Mouse (Mus musculus) heart, embryonic 10.5 days (tissue): ENCODE results near the gene Ccser1. TPM values are rescaled to one million over a fixed set of nuclear protein-coding genes. Genes with fewer than 3 reads are reported as not detected.

Experiments used
- DNase-seq: peaks from one replicate; pipeline ENCODE4 v3.0.0-alpha.2; 2017; ENCODE audit warnings: low spot score
- H3K27ac ChIP-seq: fragments of 300-500 bp; sonication (generic); 2 replicates; pipeline ENCODE4 v1.5.1; 2016; ENCODE audit warnings: mild to moderate bottlenecking
- H3K27me3 ChIP-seq: fragments of 300-500 bp; sonication (generic); 2 replicates; pipeline ENCODE4 v1.6.1; 2016; ENCODE audit warnings: mild to moderate bottlenecking; ENCODE audit not compliant: poor library complexity, insufficient read depth, severe bottlenecking
- H3K36me3 ChIP-seq: fragments of 300-500 bp; sonication (generic); 2 replicates; pipeline ENCODE4 v1.6.1; 2016; ENCODE audit warnings: mild to moderate bottlenecking, moderate library complexity
- H3K4me1 ChIP-seq: fragments of 300-500 bp; sonication (generic); 2 replicates; pipeline ENCODE4 v1.6.1; 2016; ENCODE audit warnings: mild to moderate bottlenecking
- H3K4me3 ChIP-seq: fragments of 300-500 bp; sonication (generic); 2 replicates; pipeline ENCODE4 v1.5.1; 2016; ENCODE audit warnings: mild to moderate bottlenecking, moderate library complexity
- H3K9me3 ChIP-seq: fragments of 300-500 bp; sonication (generic); 2 replicates; pipeline ENCODE4 v1.6.1; 2016; ENCODE audit warnings: mild to moderate bottlenecking, moderate library complexity
- WGBS: fragments of 180-500 bp; shearing (Covaris S2); methylation state at CpG from one replicate; pipeline ENCODE4 v1.1.7; 2016; 5-methylcytosine and 5-hydroxymethylcytosine counted together
- polyA plus RNA-seq: library from polyadenylated mRNA; unstranded; fragments of >200 nt; fragmentation: Nextera tagmentation; extraction: Ambion mirVana; gene quantifications from 2 replicates; pipeline ENCODE4 v1.2.1, GENCODE M21; 2016

Ccser1 gene
- polyA plus RNA-seq, 1 experiment from 2014 or later, result 2.3 TPM

DNA sequence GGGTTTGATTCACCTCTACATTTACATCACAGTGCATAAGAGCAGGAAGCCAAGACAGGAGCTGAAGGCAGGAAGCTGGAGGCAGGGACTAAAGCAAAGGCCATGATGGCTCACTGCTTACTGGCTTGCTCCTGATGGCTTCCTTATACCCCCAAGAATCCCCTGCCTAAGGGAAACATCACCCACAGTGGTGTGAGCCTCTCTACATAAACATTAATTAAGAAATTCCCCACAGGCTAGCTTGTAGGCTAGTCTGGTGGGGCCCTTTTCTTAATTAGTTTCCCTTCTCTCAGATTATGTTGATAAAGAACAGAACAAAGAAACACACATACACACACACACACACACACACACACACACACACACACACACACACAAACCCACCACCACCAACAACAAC, 148.9 kb downstream of the Ccser1 start:
- no peak overlapping the region for H3K27ac ChIP-seq
- DNase-seq, result no peak

DNA sequence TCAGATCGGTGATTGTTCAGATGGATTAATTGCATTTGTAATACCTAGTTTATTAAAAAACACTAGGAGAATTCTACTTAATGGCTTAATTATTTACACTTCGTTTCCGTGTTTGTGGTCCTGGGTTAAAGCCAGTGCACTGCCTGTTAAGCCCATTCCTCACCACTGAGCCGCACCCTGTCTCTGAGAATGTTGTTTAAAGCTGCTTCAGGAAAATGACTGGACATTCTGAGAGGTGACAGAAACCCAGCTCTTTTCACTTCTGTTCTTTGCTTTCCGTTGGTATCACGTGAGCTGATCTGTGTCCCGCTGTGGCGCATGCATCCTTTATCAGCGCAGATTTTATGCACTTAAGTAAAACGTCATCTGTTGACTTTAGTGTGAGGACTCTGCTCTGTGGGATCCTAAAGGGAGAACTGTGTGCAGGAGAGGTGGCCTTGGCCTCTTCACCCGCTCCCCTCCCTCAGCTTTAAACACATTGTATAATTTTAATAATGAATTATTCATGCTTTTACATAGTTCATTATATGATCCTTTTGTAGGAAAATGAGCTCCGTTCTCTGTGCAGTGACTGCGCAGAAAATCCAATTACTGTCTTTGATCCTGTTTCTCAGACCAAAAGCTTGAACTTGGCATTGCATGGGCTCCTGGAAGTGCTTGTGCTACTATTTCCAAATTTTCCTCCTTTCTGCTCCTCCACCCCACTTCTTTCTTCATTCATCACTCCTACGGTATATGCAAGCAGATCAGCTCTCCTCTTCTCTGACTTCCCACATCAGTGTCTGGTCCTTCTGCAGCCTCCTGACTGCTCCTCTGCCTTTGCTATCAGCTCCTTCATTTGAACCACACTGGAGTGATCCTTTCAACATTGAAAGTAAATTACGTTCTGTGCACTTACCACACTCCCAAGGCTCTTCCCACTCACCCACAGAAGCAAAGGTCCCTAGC, 149.7 kb downstream of the Ccser1 start:
- Histone ChIP-seq H3K9me3 (no peaks in the 10 kb centered on the region), H3K4me3 (no peak overlapping the region), H3K27ac (no peak overlapping the region), H3K4me1 (no peaks in the 10 kb centered on the region), H3K27me3 (no peaks in the 10 kb centered on the region), H3K36me3 (no peaks in the 10 kb centered on the region)
- no peak for DNase-seq
- 77% methylated on average over 15 of the region's 15 CpGs for WGBS

More for the DNA sequence above, 148.9 kb downstream of the Ccser1 start:
- Histone ChIP-seq H3K27me3 (no peaks in the 10 kb centered on the region), H3K4me1 (no peaks in the 10 kb centered on the region), H3K9me3 (no peaks in the 10 kb centered on the region), H3K4me3 (no peak overlapping the region), H3K36me3 (no peaks in the 10 kb centered on the region)

DNA sequence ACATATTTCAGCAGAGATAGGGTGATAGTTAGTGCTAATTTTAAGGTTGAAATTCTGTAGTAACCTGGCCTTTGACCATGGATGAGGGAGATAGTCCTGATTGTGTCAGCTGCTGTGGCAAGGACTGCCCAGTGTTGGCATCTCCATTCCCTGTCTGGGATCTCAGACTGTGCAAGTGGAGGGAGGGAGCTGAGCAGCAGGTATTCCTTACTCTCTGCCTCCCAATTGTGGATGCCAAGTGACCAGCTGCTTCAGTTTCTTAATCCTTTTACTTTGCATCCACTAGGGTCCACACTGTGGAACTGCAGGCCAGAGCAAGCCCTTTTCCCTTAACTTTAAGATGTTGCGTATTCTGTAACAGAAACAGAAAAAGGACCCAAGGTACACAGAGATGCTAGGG, 154.3 kb downstream of the Ccser1 start:
- H3K27ac ChIP-seq, result no peak overlapping the region
- H3K9me3 ChIP-seq, result no peaks in the 10 kb centered on the region
- WGBS, result 92% methylated on average over 1 of the region's 1 CpGs
- H3K27me3 ChIP-seq, result no peaks in the 10 kb centered on the region
- H3K36me3 ChIP-seq, result no peaks in the 10 kb centered on the region
- no peak for DNase-seq
- H3K4me1 ChIP-seq, result no peaks in the 10 kb centered on the region
- H3K4me3 ChIP-seq, result no peak overlapping the region

DNA sequence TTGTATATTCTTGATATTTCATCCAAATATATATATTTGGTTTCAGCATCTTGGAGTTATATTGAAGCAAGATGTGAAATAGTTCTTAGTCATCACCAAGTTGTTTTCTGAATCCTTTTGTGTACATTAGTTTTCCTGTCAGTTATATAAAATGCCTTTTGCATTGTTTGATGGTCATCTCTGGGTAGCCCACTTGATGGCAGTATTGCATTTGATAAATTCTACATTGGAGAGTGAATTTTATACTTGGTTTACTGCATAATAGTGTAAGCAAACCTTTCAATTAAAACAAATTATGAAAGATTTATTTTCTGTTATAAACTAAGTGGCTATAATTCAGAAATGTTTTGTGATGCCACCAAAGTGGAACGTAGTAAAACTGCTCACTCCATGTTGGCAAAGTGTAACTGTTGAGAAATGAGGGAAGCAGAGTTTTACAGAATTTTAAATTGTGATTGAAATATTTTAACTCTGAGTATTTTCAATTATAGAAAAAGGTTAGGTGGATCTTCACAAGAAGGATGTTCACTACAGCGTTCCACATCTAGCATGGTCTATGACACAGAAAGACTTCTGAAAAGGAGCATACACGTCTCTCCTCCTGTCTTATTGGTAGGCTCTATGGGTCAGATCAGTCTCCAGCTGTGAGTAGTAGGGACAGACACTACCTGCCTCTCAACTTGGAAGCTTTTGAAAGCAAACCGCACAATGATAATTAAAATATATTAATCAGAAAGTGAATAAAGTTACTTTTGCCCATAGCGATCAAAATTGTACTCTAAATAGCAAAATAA, 167.1 kb downstream of the Ccser1 start:
- no peak for DNase-seq
- Histone ChIP-seq H3K27ac (no peak overlapping the region), H3K4me3 (no peak overlapping the region), H3K36me3 (no peaks in the 10 kb centered on the region), H3K27me3 (no peaks in the 10 kb centered on the region), H3K4me1 (no peaks in the 10 kb centered on the region), H3K9me3 (no peaks in the 10 kb centered on the region)
- WGBS, result 72% methylated on average over 5 of the region's 5 CpGs

DNA sequence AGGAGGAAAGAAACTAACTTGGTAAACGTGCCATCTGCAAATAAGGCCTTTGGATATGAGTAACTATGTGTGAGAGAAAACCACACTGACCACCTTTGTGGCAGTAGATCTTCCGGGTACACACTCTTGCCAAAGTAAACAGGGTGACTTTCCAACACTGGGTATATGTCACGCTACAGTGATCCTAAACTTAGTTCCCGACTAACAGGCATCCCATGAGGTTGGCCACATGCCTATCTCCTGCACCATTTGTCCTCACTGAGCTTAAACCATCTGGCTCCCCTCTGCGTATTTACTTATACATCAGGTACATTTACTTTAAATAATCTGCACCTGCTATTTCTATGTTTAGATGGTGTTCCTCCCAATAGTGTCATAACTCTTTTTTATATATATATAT, 183.6 kb downstream of the Ccser1 start:
- no peaks in the 10 kb centered on the region for H3K9me3 ChIP-seq
- H3K4me1 ChIP-seq, result no peaks in the 10 kb centered on the region
- no peaks in the 10 kb centered on the region for H3K36me3 ChIP-seq
- 76% methylated on average over 5 of the region's 5 CpGs for WGBS
- H3K27ac ChIP-seq, result no peak overlapping the region
- H3K27me3 ChIP-seq, result no peaks in the 10 kb centered on the region
- no peak overlapping the region for H3K4me3 ChIP-seq
- DNase-seq, result no peak

DNA sequence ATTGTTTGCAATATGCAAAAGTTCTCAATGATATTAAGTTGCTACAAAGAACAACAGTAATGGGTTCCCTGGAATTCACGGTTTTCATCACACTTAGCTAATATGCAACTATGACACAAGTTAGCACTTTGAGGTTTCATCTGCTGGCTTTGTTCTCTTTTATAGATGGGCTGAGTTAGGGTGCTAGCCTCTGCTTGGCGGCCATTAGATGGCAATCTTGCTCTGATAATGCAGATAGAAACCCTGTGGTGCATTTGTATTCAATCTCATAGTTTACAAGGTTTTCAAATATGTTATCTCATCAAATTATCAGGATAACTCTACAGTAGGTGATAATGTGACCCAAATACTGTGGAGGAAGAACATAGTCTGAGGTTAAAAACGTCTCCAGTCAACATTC, 202.4 kb downstream of the Ccser1 start:
- no peak overlapping the region for H3K27ac ChIP-seq
- H3K4me3 ChIP-seq, result no peak overlapping the region
- WGBS, result 21% methylated on average over 3 of the region's 3 CpGs
- H3K9me3 ChIP-seq, result no peaks in the 10 kb centered on the region
- H3K36me3 ChIP-seq, result no peaks in the 10 kb centered on the region
- H3K27me3 ChIP-seq, result no peaks in the 10 kb centered on the region
- no peak for DNase-seq
- H3K4me1 ChIP-seq, result no peaks in the 10 kb centered on the region

DNA sequence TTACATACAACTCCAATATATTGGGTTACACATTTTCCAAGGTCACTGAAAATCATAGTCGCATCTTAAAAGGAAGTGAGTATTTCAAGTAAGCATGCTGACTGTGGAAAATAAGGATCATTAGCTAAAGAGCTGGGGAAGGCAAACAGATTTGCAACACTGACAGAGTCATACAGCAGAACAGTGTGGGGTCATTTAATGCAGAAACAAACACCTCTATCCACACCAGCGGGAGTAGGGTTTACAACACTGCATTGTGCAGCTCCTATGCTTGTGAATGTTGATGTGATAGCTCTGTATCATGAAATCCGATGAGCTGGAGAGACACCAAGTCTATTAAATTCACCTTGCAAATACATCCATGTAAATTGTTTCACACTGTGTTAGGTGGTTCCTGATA, 202.9 kb downstream of the Ccser1 start:
- 51% methylated on average over 3 of the region's 3 CpGs for WGBS
- Histone ChIP-seq H3K9me3 (no peaks in the 10 kb centered on the region), H3K27me3 (no peaks in the 10 kb centered on the region), H3K36me3 (no peaks in the 10 kb centered on the region), H3K4me1 (no peaks in the 10 kb centered on the region), H3K4me3 (no peak overlapping the region), H3K27ac (no peak overlapping the region)
- DNase-seq, result no peak

DNA sequence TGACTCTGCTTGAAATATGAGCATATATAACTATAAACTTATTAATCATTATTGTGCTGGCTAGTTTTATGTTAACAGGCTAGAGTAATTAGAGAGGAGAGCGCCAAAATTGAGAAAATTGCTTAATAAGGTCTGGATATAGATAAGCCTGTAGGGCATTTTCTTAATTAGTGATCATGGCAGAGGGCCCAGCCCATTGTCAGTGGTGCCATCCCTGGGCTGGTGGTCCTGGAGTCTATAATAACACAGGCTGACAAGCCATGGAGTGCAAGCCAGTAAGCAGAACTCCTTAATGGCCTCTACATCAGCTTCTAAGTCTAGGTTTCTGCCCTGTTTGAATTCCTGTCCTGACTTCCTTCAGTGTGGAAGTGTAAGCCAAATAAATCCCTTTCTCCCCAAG, 206.9 kb downstream of the Ccser1 start:
- Histone ChIP-seq H3K27me3 (no peaks in the 10 kb centered on the region), H3K4me1 (no peaks in the 10 kb centered on the region), H3K27ac (no peak overlapping the region), H3K36me3 (no peaks in the 10 kb centered on the region), H3K4me3 (no peak overlapping the region), H3K9me3 (no peaks in the 10 kb centered on the region)
- no peak for DNase-seq
- 81% methylated on average over 1 of the region's 1 CpGs for WGBS

DNA sequence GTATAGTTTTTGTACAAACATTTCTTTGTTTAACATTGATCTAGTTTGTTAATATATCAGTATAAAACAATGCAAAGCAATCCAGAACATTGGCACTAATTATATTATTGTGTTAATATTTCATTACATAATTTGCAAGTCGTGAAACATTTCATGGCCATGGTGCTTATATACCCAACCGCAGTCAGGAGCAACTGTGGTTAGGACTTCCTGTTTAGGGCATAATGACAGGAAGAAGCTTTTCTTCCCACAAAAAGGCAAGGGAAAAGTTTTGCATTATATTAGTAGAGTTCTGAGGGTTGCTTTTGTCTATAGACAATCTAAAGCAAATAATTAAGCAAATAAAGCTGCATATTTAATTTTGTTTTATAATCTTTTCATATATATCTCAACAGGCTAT, 247.4 kb downstream of the Ccser1 start:
- no peaks in the 10 kb centered on the region for H3K4me1 ChIP-seq
- H3K36me3 ChIP-seq, result no peaks in the 10 kb centered on the region
- no peak overlapping the region for H3K4me3 ChIP-seq
- DNase-seq, result no peak
- H3K9me3 ChIP-seq, result no peaks in the 10 kb centered on the region
- no peak overlapping the region for H3K27ac ChIP-seq
- WGBS, result 72% methylated on average over 2 of the region's 2 CpGs
- H3K27me3 ChIP-seq, result no peaks in the 10 kb centered on the region

DNA sequence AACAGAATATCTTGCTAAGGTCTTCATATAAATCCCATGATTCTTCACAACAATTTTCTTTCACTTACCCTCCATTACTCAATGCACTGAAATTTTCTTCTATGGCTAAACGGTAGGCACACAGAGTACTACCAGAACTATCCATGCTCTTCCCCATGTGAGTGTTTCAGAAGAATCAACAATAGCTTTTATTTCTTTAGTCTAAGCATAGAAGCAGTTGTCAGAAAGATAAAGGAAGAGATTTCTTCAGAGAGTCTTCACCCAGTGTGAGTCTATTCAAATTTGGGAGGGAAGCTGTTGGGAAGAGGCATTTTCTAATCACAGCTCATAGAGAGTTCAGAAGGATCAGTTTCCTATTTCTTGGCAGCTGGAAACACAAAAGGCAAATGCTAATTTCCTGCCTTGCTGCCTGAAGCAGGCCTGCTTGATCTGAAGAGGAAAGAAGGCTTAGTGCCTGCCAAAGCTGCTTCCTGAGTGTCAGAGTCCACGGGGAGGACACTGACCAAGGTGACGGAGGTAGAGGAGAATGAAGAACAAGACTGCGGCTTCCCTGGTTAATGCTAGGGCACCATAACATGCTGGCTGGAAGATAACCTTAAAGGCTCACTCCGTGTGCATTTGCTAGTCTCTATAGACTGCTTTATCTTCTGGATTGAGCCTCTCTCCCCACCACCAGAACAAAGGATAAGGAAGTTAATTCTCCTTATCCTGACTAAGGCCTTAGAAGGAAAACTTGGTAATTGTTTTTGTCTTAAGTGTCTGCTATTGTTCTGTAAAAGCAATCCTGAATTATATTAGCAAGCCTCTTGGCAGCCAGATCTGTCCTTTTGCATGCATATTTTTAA, 251.0 kb downstream of the Ccser1 start:
- H3K27ac ChIP-seq, result no peak overlapping the region
- WGBS, result 21% methylated on average over 5 of the region's 5 CpGs
- H3K27me3 ChIP-seq, result no peaks in the 10 kb centered on the region
- no peak for DNase-seq
- no peaks in the 10 kb centered on the region for H3K9me3 ChIP-seq
- H3K4me1 ChIP-seq, result no peaks in the 10 kb centered on the region
- H3K36me3 ChIP-seq, result no peaks in the 10 kb centered on the region
- no peak overlapping the region for H3K4me3 ChIP-seq

DNA sequence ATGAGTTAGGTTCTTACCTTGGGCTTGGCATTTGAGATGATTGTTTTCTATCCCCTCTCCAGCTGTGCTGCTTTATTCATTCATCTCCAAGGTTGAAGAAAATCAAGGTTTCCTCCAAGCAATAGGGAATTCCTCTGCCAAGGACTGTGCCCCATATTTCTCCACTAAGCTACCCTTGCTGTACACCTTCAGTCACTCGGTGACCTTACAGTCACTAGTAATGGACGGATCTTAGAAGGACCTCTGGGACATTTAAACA, 251.5 kb downstream of the Ccser1 start:
- Histone ChIP-seq H3K4me3 (no peak overlapping the region), H3K4me1 (no peaks in the 10 kb centered on the region), H3K36me3 (no peaks in the 10 kb centered on the region), H3K27me3 (no peaks in the 10 kb centered on the region), H3K9me3 (no peaks in the 10 kb centered on the region), H3K27ac (no peak overlapping the region)
- DNase-seq, result no peak
- 83% methylated on average over 2 of the region's 2 CpGs for WGBS

DNA sequence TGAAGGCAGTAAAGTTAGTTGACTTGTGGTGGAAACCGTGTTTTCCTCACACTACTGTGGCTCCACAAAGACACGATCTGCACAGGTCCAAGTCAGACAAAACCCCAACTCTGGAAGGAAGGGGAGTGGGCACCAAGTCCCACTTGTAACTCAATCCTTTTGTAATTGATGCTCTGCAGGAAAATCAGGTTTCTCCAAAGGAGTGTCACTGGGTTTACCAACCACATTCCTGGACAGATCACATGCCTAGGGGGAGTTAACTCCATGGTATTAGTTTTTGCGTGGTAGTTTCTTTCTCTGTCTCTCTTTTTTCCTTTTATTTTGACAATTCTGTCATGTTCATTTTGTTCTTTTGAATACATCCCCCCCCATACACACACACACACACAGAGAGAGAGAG, 252.0 kb downstream of the Ccser1 start:
- Histone ChIP-seq H3K9me3 (no peaks in the 10 kb centered on the region), H3K4me1 (no peaks in the 10 kb centered on the region), H3K4me3 (no peak overlapping the region), H3K27ac (no peak overlapping the region), H3K27me3 (no peaks in the 10 kb centered on the region), H3K36me3 (no peaks in the 10 kb centered on the region)
- 65% methylated on average over 3 of the region's 3 CpGs for WGBS
- DNase-seq, result no peak

DNA sequence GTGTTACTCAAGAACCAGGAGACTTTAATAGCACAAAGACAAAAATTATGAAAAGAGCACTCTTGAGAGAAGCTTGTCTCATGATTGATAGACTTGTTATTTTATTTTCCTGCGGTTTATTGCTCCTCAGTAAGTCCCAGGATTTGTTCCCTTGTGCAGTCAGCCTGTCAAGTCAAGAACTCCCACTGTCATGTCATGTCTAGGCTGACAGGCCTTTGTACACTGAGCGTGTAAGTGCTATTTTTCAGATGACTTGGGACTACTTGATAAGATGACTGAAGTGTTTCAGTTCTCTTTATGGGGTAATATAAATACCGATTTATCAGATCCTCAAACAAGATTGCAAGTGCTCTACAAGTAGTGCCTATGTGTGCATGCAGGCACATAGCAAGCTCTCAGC, 252.6 kb downstream of the Ccser1 start:
- H3K36me3 ChIP-seq, result no peaks in the 10 kb centered on the region
- no peaks in the 10 kb centered on the region for H3K4me1 ChIP-seq
- H3K27ac ChIP-seq, result no peak overlapping the region
- no peak for DNase-seq
- no peaks in the 10 kb centered on the region for H3K27me3 ChIP-seq
- 56% methylated on average over 3 of the region's 3 CpGs for WGBS
- H3K9me3 ChIP-seq, result no peaks in the 10 kb centered on the region
- H3K4me3 ChIP-seq, result no peak overlapping the region
